Mouse (Mus musculus) left cerebral cortex, adult 2 months (tissue): Measurements from ENCODE around the gene Rps6ka5. TPM values are rescaled to one million over a fixed set of nuclear protein-coding genes. Genes with fewer than 3 reads are reported as not detected.

Experiments used
- DNase-seq, 2 experiments: peaks; one replicate each; pipeline ENCODE4 v3.0.0; 2021 to 2022; ENCODE audit warnings: low spot score in 2 of 2, mixed read lengths in 1 of 2; ENCODE audit errors: extremely low spot score in 1 of 2
- H3K27ac ChIP-seq: fragments of 200-600 bp; 2 replicates; pipeline ENCODE4 v1.8.1; 2022
- H3K4me3 ChIP-seq: fragments of 200-600 bp; 2 replicates; pipeline ENCODE4 v1.8.1; 2022
- CTCF ChIP-seq: fragments of 200-600 bp; IDR thresholded peaks from 2 replicates; pipeline ENCODE4 v1.8.1; 2022; ENCODE audit warnings: antibody characterized with exemption, mild to moderate bottlenecking, moderate library complexity
- intact Hi-C: fragments of 180-260 bp; cut with DNase I; formaldehyde crosslinking; loops from one replicate; pipeline ENCODE4 v1.15.1; 2025
- total RNA-seq, 2 experiments: library from RNA; stranded (reverse); gene quantifications; 2 replicates each; pipeline ENCODE4 v1.2.3; 2021

Gene Rps6ka5
- total RNA-seq, 2 experiments from 2014 or later = 21.4 to 23.1 TPM

GRCm38 (mm10) chr12:100534028-100534427 is 192.8 kb downstream of the Rps6ka5 start:
- intact Hi-C loops = no loop called here
- H3K4me3 ChIP-seq = no peak overlapping the region
- H3K27ac ChIP-seq = peak overlapping the region; percentile 55; the same call in 1 of the 2 replicates
- peak in 1 of 2 experiments; percentile 9 for DNase-seq
- TF ChIP-seq CTCF = no peak

- Histone ChIP-seq H3K4me3 (no peak overlapping the region), H3K27ac (no peak overlapping the region)
- DNase-seq = peak in 1 of 2 experiments; percentile 0
- intact Hi-C loops = no loop called here
- no peak for TF ChIP-seq CTCF
These were observed 193.6 kb downstream of the Rps6ka5 start for GRCm38 (mm10) chr12:100533209-100533608.

GRCm38 (mm10) chr12:100531740-100532139 is 195.0 kb downstream of the Rps6ka5 start:
- no peak overlapping the region for H3K27ac ChIP-seq
- H3K4me3 ChIP-seq = no peak overlapping the region
- TF ChIP-seq CTCF = no peak
- intact Hi-C loops = no loop called here
- DNase-seq = peak in 1 of 2 experiments; percentile 2

GRCm38 (mm10) chr12:100530871-100531270 is 195.9 kb downstream of the Rps6ka5 start:
- no peak for DNase-seq
- Histone ChIP-seq H3K4me3 (no peak overlapping the region), H3K27ac (no peak overlapping the region)
- no peak for TF ChIP-seq CTCF
- intact Hi-C loops = no loop called here

GRCm38 (mm10) chr12:100529651-100530050 is 197.1 kb downstream of the Rps6ka5 start:
- intact Hi-C loops = no loop called here
- no peak overlapping the region for H3K4me3 ChIP-seq
- TF ChIP-seq CTCF = no peak
- no peak for DNase-seq
- peak overlapping the region; percentile 7; the same call in 1 of the 2 replicates for H3K27ac ChIP-seq

- H3K27ac ChIP-seq = peak overlapping the region; percentile 87
- intact Hi-C loops = no loop called here
- H3K4me3 ChIP-seq = no peak overlapping the region
- DNase-seq = no peak
- no peak for TF ChIP-seq CTCF
These were observed 197.6 kb downstream of the Rps6ka5 start for GRCm38 (mm10) chr12:100529172-100529571.

- Histone ChIP-seq H3K27ac (peak overlapping the region; percentile 87), H3K4me3 (peak overlapping the region; percentile 34; the same call in 1 of the 2 replicates)
- intact Hi-C loops = no loop called here
- no peak for DNase-seq
- TF ChIP-seq CTCF = no peak
These were observed 198.5 kb downstream of the Rps6ka5 start for GRCm38 (mm10) chr12:100528246-100528645.

GRCm38 (mm10) chr12:100527753-100528152 is 199.0 kb downstream of the Rps6ka5 start:
- TF ChIP-seq CTCF = no peak
- intact Hi-C loops = no loop called here
- peak overlapping the region; percentile 41 for H3K4me3 ChIP-seq
- peak; percentile 72 to 80 for DNase-seq
- H3K27ac ChIP-seq = peak overlapping the region; percentile 87

- no peak for TF ChIP-seq CTCF
- DNase-seq = no peak
- Histone ChIP-seq H3K4me3 (peak overlapping the region; percentile 41), H3K27ac (peak overlapping the region; percentile 87)
- intact Hi-C loops = no loop called here
These were observed 199.5 kb downstream of the Rps6ka5 start for GRCm38 (mm10) chr12:100527241-100527640.

- DNase-seq = no peak
- intact Hi-C loops = no loop called here
- no peak for TF ChIP-seq CTCF
- Histone ChIP-seq H3K4me3 (no peak overlapping the region), H3K27ac (no peak overlapping the region)
These were observed 200.8 kb downstream of the Rps6ka5 start for GRCm38 (mm10) chr12:100525939-100526338.

- peak within 1 kb of the TSS; percentile 78 for H3K4me3 ChIP-seq
- H3K27ac ChIP-seq = peak within 1 kb of the TSS; percentile 89
- peak; percentile 49 for TF ChIP-seq CTCF
- DNase-seq = peak; percentile 59 to 66
- intact Hi-C loops = no loop called here
These were observed 206.0 kb downstream of the Rps6ka5 start, which contains the start of gene Ttc7b for GRCm38 (mm10) chr12:100520794-100521186. Gene Ttc7b, minus strand, starts transcription at chr12:100520826.

GRCm38 (mm10) chr12:100520077-100520793 is 206.5 kb downstream of the Rps6ka5 start:
- peak overlapping the region; percentile 78 for H3K4me3 ChIP-seq
- peak overlapping the region; percentile 89 for H3K27ac ChIP-seq
- intact Hi-C loops = no loop called here
- DNase-seq = peak; percentile 54 to 58
- TF ChIP-seq CTCF = no peak

- TF ChIP-seq CTCF = peak; percentile 2
- peak overlapping the region; percentile 78 for H3K4me3 ChIP-seq
- intact Hi-C loops = no loop called here
- H3K27ac ChIP-seq = peak overlapping the region; percentile 89
- DNase-seq = no peak
These were observed 207.1 kb downstream of the Rps6ka5 start for GRCm38 (mm10) chr12:100519684-100520076.
